Mouse (Mus musculus) adrenal gland, adult (tissue): ENCODE measurements around the gene Dut.
"Not testable (repeated sequence)": the region's sequence is repeated elsewhere in the genome, so short reads cannot be mapped to it uniquely, and the experiment has no call there.

ENCODE experiments used
- DNase-seq, 2 experiments: peaks; one replicate each; pipeline ENCODE4 v3.0.0; 2022 to 2023; ENCODE audit warnings: low spot score in 1 of 2; ENCODE audit not compliant: inconsistent age in 2 of 2

Gene Dut

DNA sequence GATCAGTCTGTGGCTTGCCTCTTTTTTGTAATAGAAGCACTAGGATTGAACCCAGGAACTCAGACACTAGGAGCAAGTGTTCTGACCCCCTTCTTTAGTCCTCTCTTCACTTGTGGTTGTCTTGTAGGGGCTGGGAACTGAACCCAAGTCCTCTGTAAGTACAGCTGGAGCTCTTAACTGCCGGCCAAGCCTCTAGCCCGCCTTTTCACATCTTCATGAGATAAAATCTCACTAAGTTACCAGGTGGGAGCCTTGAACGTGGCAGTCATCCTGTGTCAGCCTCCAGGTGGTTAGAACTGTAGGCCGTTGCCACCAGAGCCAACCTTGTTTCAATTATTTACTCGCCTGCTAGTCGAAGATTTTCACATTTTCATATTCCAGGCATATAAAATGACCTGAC, 6.7 kb downstream of the Dut start:
- no peak for DNase-seq

DNA sequence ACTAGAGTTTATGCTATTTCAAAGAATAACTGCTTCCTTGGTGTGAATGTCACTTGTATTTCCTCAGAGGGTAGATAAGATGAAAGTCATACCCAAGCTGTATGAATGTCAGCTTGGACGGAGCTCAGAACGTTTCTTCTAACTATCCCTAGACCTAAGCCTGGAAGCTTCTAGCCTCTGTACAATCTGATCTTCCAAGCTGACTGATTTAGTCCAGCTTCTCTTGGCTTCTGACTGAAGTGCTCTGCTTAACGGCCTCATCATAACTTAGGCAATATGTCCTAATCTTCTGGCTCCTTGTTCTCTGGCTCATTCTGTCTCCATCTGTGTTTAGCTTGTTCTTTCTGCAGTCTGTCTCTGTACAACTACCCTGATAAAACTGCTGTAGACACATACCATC, 7.6 kb downstream of the Dut start:
- no peak for DNase-seq

DNA sequence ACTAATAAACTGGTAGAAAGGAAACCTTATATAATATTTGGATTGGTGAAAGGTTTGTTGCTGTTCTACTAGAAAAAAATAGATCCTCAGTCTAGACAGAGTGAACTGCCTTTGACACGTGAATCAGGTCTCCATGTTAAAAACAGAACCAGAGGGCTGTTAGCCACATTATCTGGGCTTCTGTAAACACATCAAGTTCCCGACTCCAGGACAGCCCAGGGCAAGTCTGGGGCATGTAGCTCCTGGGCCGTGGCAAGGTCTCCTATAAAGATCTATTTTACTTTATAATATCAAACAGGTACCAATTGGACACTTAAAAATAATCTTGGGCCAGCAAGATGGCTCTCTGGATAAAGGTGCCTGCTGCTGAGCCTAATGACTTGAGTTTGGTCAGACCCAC, 8.9 kb downstream of the Dut start:
- no peak for DNase-seq

DNA sequence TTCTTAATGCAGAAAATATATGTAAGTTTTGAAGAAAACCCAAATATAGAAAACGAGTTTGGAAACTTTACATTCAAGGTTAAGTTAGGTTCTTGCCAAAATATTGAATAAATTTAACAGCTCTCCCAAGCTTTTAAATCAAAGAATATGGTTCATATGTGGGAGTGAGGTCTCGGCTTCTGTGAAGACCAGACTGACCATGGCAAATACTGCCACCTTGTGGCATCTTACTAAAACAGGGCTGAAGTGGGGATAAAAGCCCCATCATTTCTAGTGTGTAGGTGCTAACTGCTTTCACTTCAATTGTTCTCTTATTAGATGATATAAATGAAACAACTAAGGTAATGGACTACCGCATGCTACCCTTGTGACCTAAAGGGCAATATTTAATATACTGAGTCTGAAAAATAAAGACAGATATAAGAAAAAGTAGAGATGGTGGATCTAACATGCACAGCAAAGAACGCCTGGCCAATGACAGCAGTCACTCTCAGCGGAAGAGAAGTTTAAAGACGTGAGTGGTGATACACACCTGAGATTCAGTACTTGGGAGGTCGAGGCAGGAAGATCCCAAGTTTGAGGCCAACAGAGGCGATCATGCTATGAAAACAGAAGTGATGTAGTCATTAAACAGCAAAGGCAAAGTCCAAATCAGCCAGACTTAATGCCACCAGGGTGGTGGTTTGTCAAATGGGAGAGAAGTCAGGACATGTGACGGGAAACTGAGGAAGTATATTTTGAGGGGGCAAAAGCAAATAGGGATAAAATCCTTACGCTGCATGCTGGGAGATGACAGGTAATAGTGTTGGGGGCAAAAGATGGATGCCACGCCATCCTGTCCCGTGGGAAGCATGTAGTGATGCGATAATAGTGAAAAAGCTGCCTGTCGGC, 12.5 kb downstream of the Dut start:
- peak in 1 of 2 experiments; percentile 64 for DNase-seq

DNA sequence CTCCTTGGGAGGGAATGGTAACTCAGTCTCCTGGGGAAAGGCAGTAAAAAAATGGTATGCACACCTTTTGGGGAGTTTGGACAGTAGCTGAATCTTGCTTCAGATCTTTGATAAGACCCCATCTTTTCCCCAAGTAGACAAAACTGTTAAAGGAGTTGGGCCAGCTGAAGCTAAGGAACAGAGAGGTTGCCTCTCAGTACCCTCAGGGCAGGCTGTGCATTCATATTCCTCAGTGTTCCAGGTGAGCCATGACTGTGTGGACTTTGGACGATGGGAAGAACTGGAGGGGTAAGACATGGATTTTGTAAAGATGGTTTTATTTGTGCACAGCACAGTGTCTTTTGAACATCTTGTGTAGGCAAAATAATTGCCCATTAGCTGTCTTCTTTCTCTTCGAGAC, 13.3 kb downstream of the Dut start:
- no peak for DNase-seq

DNA sequence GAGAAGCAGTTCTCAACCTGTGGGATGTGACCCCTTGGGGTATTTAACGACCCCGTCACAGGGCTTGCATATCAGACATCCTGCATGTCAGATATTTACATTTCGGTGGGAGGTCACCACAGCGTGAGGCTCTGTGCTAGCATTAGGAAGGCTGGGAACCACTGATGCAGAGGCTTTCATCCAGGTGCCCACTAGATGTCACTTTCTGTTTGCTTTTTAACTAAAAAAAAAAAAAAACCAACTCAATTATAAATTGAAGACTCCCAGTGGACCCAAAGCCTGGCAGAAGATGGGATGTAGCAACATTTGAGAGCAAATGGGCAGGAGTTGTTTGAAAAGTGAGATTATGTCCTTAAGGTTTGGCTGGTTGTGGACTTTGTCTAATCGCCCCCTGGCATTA, 16.1 kb downstream of the Dut start:
- peak in 1 of 2 experiments; percentile 44 for DNase-seq

DNA sequence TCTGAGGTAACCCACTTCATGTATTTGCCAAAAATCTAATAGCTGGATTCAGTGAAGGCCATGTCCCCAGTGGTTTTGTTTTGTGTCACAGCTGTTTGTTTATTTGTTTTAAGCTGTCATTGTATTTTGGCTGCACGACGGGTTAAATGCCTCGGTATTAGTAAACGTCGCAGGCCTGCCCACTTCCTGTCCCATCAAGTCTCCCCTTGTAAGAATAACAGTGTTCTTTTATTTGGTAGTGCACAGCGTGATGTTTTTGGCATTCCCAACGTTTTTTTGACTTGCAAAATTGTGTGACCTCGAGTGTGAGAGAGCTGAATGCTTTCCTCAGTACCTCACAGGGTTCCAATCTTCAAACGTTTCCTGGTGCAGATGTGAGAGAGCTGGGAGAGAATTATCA, 16.8 kb downstream of the Dut start:
- DNase-seq, result peak in 1 of 2 experiments; percentile 54

DNA sequence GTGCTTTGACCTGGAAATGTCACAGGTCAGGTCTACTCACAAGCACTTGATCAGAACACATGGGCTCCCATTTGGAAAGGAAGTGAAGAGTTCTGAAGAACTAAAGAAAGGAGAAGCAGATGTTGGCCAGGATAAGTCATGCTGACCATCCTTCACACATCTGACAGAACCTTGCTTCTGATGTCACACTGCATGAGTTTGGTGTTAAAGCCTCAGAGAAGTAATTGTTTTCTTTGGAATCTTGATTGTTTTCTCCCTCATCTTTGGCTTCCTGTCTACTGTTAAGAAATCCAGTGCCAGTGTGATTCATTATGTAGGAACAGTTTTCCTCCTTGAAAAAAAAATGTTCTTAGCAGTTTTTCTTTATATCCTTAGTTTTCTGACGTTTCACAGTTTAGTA, 21.9 kb downstream of the Dut start:
- DNase-seq, result no peak

DNA sequence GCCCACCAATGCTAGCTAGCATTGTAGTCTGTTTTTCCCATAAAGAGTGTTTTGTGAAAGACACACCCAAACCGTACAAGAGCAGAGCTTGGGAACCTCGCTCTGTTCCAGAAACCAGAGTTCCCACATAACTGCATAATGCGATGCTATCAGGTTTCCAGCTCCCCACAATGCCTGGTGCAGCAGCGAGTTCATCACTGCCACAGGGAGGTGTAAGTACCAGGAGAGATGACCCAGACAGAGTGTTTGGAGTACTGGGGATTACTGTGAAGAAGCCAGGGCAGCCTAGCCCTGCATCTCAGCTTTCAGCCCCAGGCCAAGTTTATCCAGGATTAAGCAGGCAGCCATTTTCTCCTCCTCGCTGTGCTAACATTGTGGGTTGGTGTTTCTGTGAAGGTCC, 28.6 kb downstream of the Dut start:
- DNase-seq, result no peak

DNA sequence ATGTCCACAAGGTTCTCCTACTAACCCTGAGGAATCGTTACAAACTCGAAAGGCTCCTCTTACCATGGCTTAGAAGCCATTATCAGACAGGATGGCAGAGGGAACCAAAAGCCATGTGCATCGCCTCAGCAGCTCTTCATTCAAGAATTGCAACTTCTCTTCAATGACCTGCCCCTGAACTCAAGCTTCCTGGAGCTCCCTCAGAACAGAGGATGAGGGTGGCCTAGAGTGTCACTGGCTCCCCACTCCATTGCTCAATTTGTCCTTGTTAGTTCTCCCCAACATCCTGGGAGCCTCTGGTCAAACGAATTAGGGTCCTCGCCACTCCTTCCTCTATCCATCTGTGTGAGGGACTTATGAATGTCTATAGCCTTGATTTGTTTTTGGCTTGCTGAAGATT, 29.7 kb downstream of the Dut start:
- DNase-seq, result no peak

DNA sequence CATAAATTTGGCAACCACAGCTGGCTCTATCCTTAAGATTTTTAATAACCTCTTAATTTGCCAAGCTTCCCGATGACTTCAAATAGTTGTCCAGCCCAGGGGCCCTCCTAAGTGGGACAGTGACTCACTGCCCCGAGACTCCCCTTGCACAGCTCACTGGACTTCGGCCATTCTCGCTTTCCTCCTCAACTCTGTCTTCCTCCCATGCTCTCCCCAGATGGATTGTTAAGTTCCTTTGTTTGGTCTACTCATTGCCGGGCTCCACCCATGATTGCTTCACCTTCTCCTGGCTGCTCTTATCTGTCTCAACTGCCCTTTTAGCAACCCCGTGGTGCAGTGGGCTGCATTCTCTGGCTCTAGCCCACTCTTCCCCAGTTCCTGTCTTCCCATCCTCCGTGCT, 31.5 kb downstream of the Dut start:
- no peak for DNase-seq

DNA sequence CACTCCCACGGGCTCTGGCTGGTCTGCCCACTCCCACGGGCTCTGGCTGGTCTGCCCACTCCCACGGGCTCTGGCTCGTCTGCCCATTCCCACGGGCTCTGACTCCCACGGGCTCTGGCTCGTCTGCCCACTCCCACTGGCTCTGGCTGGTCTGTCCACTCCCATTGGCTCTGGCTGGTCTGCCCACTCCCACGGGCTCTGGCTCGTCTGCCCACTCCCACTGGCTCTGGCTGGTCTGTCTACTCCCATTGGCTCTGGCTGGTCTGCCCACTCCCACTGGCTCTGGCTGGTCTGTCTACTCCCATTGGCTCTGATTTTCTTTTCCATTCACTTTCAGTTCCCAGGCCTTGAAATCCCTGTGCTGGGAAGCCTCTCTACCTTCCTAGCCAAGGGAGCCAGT, 33.0 kb downstream of the Dut start:
- not testable (repeated sequence) for DNase-seq

DNA sequence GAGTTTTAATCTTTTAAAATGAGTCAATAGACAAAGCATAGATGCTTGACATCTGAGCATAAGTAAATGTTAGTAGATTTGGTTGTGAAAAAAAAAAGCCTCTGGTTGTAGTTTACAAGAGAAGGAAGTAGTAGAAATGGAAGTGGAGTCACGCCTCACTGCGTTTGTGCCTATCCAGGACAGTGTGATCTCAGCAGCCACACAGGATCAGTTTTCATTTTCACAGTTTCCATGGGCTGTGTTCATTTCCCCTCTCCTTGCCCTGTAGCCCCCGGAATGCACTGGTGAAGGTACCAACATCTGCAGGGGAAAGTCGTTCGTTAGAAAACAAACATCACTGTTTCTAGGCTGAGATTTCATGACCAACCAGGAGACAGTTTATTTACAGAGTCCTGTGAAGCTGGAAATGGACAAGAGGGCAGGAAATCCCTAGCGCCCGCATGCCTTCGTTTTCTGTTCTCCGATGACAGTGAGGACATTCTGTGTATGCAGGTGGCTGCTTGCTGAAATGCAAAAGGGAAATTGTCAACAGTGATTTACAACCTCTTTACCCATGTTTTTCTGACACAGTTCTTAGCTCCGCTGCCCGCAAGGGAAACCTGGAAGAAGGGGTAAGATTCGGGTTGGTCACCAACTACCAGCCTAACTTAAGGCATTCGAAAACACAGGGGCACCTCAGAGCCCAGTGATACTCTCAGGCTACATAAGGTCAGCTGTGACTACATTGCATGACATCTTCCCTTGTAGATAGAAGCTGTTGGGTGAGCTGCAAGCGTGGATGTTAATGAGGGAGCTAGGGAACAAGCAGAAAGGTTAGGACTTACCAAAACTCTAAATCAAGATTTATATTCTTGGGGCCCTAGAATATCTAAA, 35.6 kb downstream of the Dut start:
- DNase-seq, result no peak

DNA sequence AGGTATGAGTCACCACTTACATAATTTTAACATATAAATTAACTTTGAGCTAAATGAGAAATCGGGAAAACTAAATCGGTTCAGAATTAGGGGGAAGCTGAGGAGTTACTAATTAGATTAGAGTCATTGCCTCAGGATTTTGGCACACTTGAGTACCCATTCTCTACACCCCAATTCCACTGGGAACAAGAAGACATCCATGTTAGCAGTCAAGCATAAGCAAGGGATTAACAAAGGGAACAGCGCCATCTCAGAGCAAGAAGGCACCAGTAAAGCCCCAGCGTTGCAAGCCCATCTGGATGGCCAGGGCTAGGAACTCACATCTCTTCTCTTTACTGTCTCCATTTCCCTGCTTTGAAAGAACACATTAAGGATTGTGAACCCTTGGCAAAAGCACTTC, 38.8 kb downstream of the Dut start:
- DNase-seq, result no peak

DNA sequence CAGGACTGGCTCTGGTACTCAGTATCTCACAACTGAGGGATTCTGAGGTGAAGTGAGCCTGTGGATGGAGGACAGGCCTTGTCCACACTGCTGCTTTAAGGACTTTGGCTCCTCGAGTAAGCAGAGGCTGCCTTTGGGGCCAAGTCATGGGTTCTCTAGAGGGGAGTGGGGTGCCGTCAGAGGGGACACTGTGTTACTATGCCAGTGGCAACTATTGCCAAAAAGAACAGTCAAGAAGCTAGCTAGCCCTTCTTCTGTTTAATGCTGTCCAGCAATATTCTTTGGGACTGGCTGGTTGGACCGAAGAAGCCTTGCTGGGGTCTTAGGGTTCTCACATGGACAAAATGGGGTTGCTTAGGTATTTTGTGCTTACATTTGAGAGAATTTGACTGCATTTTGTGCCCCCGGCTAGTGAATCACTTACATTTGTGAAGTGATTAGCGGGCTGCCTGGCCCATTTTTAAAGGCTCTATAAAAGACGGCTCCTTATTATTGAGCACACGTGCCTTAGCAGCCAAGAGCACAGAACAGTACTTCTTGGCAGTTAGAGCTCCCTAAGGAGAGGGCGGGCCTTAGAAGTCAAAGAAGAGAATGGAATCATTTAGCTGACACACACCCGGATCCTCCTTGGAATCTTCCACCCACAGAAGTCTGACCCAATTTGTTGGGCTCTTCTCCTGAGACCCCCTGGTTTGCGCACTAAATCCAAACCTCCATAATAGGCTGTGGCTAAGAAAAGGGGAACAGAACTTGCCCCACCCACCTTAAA, 43.4 kb downstream of the Dut start:
- no peak for DNase-seq

DNA sequence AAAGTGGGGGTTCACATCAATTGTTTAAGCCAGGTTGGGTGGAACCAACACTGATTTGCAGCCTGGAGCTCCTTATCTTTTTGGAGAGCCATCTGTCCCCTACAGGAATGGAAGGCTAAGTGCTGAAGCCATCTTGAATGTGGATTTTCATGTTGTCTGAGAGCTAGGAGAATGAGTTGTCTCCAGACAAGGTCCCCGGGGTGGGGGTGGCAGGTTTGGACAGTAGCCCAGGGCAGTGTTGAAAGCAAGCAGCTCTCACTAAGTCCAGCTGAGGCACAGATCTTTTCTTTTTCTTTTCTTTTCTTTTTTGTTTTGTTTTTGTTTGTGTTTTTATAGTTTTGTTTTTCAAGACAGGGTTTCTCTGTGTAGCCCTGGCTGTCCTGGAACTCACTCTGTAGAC, 44.1 kb downstream of the Dut start:
- DNase-seq, result no peak

DNA sequence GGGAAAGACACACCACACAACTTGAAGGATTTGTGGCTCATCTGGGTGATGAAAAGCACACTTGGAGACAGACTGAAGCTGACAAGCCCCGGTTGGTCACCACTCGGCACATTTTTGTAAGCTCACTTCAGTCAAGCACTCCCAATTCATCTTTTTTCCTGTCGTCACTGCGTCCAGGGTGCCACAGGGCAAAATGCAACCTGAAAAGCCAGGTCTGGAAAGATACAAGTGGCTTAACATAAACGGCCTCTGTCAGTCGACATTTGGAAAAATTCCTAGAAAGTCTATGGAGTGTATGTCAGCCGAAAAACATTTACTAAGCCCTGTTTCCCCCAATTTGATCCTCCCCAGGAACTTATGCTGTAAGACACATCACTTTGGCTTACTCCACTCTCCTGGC, 45.6 kb downstream of the Dut start:
- no peak for DNase-seq

DNA sequence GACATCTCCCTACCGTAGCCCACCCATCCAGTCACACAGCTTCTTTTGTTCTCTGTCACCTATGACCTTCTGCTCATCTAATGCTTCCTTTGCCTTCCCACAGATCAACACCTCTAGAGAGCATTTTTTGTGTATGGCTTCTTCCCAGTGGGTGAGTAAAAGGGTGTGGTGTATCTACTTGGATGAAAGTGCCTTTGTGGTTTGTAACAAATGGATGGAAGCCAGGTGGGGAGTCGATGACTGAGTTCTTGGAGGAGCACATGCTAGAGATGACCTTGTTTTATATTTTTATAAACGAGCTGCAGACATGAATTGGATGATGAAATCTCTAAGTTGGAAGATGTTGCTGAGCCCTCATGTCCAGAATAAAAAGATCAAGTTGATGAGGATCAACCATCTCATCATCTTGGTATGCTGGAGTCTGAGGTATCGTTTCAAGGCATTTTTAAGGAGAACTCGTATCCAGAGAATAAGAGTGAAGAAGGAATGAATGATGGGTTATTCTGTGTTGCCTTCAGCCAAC, 47.0 kb downstream of the Dut start:
- peak in 1 of 2 experiments; percentile 25 for DNase-seq

DNA sequence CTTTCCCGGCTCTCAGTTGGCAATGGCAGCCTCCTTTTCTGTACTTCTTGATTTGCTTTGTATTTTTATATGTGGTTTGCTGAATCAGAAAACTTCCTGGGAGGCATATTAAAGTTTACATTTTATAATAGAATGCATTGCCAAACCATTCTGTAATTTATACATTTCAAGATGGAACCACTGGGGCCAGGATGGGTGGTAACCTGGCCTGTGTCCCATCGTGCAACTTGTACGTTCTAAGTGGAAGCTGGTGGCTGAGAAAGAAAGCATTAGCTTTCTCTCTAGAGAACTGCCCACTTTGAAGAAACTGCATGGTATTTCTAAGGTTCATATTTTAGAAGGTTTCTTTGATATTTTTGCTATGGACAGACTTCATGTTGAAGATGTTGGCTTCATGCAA, 48.5 kb downstream of the Dut start:
- DNase-seq, result no peak

DNA sequence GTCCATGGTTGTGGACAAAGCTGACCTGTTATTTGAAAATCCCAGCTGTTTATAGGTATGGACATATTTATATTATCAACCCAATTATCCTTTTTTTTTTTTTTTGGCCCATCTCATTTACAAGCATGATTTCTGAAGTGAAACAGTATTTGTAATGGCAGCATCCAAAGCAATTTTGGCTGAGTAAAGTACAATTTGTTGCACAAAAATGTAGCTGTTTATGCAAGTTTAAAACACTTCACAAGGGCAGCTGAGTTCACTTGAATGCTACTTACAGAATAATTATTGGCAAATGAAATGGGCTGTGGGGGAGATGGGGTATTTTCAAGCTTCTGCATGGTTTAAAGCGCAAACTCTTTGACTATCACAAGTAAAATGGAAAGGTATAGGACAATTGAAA, 51.9 kb downstream of the Dut start:
- DNase-seq, result no peak
